Mouse (Mus musculus) thymus, postnatal 36 days (tissue): ENCODE results near the gene Fbxw4.
"Not testable (repeated sequence)": the region's sequence is repeated elsewhere in the genome, so short reads cannot be mapped to it uniquely, and the experiment has no call there.

ENCODE experiments used
- DNase-seq, 2 experiments: peaks; one replicate each; pipeline ENCODE4 v3.0.0; 2022; ENCODE audit warnings: mixed read lengths in 2 of 2

Gene Fbxw4

DNA sequence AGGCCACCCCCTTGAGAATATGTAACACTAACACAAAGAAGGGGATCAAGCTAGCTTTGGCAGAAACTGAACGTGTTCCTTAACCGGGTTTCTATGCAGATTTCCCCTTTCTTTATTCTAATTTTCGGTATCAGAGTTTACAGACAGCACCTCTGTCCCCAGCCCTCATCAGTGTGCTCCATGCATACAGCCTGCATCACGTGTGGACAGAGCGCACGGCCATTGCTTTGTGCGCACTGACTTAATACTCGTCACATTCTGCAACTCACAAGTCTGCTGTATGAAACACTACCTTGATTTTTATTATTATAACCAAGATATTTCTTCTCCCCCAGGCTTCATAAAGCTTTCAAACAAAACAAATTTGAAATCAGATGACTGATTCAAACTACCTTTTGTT, 4.2 kb downstream of the Fbxw4 start:
- no peak for DNase-seq

DNA sequence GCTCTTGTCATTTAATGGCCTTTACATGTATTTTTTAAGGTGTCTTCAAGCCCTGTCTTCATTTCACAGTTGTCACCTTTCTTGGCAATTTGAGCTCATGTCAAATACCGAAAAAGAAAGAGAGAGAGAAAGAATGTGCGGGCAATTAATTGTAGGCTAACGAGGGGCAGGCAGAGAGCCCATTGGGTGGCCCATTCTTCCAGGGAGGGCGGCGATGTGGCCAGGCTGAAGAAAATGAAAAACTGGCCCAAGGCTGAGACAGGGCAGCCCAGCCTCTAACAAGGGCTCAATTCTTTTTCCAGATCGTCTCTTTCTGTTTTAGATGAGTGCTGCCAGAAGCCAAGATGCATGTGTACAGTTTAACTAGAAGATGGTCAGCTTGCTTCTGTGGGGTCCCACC, 6.1 kb downstream of the Fbxw4 start:
- no peak for DNase-seq

DNA sequence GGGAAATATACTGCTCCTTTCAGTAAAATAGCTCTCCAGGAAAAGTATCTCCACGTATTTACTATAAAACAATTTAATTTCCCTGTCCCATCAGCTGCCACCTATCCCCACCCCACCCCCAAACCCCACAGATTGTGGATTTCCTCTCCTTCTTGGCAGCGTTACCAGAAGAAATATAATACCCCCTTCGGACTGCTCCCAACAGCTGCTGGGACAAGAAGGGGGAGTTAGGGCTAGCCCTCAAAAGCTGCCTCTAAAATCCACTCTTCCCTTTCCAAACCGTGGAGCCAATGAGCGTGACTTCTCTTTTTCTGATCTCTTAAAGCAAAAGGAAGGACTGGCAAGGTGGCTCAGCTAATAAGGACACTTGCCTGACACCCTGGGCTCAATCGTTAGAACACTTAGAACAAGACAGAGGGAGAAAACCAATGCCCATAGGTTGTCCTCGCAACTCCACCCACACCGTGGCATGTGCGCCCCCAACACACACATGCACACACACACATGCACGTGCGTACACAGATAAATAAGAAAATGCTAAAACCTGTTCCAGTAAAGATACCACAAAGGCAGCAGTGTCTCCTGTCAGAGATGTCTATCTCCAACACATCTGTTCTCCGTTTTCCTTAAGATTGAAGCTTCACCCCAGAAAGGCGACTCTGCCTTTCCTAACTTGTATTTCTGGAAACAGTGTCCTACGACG, 7.7 kb downstream of the Fbxw4 start:
- DNase-seq, result peak; percentile 32 to 59

DNA sequence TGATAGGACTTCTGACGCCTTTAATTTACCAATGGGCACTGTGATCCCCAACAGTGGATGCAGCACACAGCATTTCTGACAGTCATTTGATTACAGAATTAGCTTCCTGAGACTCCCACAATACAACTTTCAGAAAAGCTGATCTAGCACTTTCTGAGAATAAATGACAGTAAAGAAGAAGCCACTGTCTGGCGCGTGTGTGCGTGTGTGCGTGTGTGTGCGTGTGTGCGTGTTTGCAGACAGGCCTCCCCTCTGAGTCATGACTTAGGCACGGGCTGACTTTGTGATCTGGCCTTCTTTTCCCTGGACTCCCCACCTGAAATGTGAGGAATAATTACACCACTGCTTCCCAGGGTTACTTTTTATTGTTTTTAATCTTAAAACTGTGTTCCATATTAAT, 8.6 kb downstream of the Fbxw4 start:
- no peak for DNase-seq

DNA sequence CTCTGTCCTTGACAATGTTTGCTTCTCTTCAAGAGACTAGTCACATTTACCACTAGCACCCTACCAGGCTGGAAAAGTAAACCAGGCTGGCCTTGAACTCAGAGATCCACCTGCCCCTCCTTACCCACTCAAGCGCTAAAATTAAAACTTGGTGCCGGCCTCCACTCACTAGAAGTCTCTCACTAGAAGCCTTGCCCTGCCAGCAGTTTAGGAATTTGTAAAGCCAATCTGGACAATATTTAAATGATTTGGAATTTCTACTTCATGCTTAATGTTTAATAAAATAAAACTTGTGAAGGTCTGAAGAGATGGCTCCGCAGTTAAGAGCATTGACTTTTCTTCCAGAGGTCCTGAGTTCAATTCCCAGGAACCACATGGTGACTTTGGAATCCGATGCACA, 10.3 kb downstream of the Fbxw4 start:
- DNase-seq, result no peak

DNA sequence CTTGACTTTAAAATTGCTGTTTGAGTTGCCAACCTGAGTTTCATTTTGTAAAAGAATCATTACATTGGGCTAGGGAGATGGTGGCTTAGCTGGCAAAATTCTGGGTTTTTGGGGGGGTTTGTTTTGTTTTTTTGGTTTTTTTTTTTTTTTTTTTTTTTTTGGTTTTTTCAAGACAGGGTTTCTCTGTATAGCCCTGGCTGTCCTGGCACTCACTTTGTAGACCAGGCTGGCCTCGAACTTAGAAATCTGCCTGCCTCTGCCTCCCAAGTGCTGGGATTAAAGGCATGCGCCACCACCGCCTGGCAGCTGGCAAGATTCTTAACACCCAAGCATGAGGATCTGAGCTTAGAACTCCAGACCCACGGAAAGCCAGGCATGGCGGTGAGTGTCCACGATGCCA, 11.6 kb downstream of the Fbxw4 start:
- DNase-seq, result not testable (repeated sequence)

DNA sequence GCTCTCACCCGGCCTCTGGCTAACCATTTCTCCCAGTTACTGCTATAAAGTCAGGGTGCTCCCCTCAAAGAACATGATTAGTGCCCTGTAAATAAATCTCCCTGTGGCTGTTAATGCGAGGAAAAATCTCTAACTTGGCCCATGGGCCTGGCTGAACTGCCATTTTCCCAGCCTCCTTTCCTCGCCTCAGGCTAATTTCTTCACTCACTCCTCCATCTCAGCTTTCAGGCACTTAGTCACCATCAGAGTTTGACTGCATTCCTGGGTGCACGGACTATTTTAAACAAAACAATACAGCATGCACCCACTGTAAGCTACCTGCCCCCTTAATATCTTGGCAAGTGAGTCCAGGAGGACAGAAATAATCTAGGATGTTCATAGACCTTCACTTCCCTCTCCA, 13.2 kb downstream of the Fbxw4 start:
- DNase-seq, result no peak

DNA sequence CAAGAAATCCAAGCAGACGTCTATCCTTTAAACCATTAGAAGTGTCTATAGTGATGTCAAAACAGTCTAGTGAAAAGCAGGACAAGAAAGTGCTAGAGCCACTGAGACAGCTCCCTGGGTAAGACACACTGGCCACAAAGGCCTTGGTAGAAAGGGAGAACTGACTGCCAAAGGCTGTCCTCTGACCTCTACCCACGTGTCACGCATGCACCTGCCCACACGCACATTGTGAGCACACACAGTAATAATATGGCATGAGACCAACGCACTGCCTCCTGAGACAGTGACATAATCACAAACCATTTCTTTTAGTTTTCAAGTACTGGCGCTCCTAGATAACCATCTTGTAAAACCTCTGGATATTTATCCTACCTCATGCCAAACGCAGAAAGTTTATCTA, 19.4 kb downstream of the Fbxw4 start:
- no peak for DNase-seq

DNA sequence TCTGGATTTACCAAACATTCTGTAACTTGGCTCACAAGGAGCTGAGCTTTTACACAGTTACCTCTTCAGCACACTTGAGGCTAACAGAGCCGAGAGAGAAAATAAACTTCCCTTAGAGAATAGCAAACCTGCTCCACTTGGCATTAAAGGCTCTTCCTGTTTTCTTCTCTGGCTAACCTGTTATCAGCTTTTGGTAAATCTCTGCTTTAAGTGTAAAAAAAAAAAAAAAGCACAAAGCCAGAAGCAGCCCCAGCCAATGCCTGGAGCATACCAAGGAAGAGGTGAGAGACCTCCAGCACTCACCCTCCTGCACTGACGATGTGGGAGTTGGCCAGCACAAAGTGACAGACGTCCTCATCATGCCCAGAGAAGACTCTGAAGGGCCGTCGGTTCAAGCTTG, 24.2 kb downstream of the Fbxw4 start:
- no peak for DNase-seq

DNA sequence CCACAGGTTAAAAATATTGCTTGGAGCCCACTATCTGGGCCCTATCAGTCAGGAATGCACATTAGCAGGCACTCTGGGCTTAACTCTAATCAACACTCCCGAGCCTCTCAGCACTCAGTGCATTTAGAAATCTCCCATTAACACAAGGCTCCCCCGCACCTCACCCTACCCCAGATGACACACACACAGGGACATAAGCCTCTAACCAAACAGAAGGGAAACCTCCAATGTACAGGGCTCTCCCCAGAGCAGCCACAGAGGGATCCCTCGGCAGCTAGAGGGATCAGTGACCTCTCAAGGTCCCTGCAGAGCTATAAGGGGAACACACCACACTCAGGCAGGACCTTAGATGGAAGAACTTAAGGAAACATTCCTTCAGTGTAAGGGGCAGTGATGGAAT, 28.5 kb downstream of the Fbxw4 start:
- DNase-seq, result no peak

DNA sequence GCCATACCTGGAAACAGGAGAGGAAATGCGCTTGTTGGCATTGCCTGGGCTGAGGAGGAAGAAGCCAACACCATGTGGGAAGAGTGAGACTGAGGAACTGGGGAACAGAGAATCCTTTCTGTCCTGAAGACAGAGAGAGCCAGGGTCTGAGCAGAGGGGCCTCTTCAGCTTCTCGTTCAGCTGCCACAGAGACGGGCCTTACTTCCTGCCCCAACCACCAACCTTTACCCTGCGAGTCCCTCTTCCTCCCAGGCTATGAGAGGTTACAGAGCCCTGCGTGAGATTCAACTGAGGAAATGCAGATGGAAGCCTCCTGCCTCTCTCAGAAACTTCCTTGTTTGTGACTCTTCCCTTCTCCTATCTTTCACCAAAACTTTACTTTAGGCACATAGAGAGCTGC, 29.2 kb downstream of the Fbxw4 start:
- DNase-seq, result peak; percentile 65 to 74

DNA sequence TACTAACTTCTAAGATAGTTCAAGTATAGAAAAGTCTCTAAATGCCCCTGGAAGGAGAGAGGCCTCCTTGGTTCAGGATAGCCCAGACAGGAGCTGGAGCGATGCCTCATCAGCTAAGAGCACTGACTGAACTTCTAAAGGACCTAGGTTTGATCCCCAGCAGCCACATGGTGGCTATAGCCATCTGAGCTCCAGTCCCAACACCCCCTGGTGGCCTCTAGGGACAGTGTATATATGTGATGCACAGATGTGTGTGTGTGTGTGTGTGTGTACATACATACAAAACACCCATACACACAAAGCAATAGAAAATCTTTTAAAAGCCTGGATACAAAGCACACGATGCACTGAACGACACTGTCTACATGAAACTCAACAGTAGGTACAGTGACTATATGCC, 30.9 kb downstream of the Fbxw4 start:
- peak; percentile 34 to 44 for DNase-seq

DNA sequence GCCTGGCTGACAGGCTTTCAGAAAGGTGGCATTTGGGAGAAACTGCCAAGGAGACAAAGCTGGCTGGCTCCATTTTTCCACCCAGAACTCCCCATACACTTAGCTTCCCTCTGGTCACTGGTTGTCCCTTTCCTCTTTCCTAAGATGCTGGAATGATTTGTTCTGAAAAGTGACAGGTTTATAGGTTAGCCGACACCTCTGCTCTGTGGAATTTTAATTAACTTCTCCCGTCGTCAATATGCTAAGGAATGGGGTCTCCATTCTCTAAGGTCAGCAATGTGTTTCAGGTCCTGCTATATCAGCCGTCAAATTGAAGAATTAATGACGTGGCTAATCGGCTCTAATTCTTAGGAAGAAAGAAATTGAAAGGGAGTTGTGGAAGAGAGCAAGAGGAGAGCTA, 31.5 kb downstream of the Fbxw4 start:
- DNase-seq, result no peak

DNA sequence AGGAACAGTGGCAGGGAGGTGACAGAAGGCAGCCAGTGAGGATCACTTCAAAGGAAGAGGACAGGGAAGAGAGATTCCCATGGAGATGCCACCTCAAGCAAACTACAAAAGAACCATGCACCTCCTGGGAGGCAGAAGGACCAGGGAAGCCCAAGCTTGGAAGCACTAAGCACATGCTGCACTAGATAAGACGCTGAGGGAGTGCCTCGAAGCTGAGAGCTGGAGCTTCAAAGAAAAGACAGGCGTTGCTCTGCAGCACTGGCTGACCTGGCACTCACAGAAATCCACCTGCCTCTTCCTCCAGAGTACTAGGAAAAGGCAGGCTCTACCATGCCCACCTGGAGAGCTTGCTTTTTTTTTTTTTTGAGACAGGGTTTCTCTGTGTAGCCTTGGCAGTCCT, 33.1 kb downstream of the Fbxw4 start:
- DNase-seq, result no peak

DNA sequence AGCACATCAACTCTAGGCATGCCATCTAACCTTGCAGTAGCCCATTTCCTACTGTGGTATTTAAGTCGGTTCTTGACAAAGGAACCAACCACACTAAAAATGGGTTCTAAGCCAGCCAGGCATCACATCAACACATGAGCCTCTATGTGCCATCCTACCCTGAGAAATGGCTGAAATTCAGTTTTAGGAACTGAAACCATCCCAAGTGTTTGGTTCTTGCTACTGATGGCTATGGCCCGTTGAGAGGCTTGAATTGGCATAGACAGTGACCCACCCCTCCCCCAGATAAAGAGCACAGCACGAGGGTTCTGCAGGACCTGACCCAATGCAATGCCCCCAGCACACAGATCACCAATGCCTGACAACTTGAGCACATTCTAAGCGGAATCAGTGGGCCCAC, 36.4 kb downstream of the Fbxw4 start:
- DNase-seq, result no peak

DNA sequence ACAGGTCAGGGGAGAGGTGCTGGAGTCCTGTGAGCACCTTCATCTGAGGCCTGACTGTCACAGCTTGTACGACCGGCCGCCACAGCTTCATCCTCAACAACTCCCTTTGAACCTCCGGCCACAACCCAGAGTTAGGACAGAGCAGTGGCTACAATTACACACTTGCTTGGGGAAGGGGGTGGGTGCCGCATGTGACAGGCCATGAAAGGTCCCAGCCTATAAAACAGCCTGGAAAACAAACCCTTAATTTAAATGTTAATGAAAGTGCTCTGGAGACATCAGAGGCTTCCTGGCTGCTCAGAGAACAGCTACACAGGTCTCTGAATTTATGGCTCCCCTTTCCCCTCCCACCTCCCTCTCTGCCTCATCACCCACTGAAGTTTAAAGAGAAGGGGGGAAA, 38.0 kb downstream of the Fbxw4 start:
- DNase-seq, result no peak

DNA sequence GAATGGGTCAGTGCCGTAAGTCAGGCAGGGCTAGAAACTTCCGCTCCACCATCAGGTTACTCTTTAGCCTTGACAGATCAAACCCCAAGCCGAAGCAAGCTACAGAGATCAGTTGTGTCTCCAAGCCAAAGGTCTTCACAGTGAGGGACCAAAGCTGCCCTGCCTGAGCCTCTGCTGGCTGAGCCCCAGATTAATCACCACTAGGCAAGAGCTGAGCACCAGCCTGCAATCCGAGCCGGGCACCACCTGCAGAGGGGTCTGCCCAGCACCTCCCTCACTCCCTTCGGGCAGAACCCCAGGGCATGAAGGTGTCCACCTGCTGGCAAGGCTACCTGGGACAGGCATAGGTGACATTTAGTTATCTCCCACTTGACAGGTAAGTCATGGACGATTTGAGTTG, 39.1 kb downstream of the Fbxw4 start:
- DNase-seq, result no peak

DNA sequence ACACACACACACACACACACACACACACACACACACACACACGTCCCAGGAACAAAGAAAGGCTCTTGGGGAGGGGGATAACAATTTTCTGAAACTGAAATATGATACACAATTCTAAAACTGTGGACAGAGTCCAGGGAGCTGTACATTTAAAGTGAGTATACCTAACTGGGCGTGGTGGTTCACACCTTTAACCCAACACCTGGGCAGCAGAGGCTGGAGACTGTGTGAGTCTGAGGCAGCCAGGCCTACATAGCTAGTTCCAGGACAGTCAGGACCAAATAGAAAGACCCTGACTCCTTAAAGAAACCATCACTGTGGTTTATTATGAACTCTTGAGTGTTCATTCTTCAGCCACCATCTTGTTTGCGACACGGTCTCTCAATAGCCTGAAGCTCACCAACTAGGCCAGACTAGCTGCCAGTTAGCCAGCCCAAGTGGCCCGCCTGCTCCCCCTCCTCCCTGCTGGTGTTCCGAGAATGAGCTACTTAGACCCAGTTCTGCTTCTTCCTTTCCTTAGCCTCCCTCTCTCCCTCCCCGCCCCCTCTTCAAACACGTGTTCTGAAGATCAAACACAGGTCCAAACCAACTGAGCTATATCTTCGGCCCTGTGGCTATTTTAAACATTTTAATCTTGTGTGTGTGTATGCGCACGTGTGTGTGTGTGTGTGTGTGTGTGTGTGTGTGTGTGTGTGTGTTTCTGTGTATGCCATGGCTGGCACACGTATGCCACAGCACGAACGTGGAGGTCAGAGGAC, 40.2 kb downstream of the Fbxw4 start:
- no peak for DNase-seq

DNA sequence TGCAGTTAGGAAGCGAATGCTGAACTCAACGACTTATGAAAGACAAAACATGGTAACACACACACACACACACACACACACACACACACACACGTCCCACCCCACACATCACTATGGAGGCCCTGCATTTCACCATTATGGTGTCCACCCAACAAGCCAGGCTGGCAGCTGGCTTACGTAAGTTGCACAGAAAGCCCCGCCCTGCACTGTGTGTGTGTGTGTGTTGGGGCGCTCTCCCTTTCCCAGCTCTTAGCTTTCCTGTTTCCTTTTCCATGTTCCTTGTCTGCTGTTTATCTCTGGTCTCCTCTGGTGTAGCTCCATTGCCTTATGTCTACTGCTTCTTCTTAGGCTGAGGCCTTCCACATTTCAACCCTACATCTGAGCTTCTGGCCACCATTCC, 41.9 kb downstream of the Fbxw4 start:
- no peak for DNase-seq

DNA sequence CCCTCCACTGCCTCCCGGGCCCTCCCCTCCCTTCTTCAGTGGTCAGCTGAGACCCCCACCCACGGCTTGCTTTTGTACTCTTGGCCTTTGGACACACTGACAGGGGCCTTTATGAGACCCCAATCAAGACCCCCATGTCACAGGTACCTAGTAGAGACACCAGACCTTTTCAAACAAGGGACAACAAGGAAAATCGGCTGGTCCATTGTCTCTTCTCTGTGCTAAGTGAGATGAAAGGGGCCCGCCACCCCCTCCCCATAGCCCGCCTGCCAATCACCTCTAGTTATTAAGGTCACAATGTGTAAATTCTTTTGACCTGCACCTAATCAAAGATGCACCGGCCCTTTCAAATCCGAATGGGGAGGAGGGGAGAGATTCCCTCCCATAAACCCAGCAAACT, 43.4 kb downstream of the Fbxw4 start:
- DNase-seq, result no peak

DNA sequence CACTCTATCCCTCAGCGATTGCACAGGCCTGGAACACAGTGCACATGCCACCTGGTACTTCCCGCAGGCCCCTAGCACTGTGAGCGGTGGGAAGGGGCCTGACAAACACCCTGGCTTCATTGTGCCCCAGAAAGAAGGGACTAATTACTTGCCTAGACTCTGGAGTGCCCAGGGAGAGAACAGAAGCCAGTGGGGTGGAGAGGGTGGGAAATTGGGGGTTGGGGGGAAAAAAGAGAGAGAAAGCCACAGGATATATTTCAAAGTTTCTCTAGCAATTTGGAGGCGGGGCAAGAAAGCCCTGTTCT, 43.9 kb downstream of the Fbxw4 start:
- DNase-seq, result no peak

DNA sequence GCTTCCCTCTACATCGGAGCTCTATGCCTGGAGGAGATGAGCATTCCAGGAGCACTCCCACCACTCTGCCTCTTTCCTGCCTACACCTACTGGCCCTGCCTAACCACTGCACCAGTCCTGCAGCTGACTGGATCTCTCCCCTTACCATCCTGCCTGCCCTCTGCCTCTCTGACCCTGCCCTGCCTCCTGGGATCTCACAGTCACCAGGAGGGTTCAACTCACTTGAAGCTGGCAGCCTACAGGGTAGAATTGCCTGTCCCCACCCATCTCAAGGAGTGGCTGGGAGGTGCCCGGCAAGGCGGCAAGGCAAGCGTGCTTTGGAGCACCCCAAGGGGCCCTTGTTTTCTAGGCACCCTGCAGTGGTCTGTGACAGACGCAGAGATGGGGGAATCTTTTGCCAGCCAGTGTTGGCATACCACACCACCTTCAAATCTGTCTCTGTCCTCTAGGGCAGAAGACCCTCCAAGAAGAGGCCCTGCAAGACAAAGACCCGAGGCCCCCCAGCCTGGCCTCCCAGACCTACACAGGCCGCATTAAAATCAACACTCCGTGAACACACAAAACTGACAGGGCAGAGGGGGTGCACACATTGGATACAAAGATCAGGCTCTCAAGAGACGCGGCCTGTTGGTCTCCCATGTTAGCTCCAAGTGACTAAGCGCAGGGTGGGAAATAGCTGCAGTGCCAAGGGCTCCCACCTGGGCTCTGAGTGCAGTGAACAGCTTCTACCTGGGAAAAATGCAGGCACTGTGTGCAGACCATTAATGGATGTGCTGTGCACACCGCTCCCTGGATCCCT, 44.5 kb downstream of the Fbxw4 start:
- no peak for DNase-seq

DNA sequence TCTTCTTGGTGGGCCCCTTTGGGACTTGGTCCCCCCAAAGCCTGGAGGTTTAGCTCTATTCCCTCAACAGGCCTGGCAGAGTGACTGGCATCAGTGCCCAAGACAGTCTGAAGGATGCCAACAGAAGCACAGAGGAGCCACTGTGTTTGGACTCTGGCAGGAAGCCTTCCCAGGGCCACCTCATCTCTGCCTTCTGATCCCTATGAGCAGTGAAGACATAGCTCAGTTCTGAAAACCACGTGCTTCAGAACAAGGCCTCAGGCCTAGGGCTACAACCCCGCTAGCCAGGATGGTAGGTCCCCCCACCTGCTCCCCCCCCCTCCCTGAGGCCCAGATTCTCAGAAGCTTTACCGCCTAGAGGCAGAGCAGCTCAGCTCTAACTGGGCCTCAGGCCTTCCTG, 45.2 kb downstream of the Fbxw4 start:
- DNase-seq, result no peak

DNA sequence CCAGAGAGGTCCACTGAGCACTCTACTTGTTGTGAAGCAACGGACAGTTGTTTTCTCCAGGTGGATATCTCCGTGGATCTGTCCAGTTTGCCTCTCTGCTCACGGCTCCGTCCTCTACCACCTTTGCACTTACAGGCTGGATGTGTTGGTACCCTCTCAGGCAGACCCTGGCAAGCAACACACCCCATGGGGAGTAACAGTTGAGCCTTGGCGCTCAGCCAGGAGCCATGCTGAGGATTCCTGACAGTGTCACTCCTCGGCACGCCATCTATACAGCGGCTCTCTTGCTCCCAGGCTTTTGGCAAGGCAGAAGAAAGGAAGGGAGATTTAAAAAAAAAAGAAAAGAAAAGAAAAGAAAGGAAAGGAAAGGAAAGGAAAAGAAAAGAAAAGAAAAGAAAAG, 45.7 kb downstream of the Fbxw4 start:
- no peak for DNase-seq
